Mouse (Mus musculus): Measurements from ENCODE around the gene Ube3b. TPM values are rescaled to one million over a fixed set of nuclear protein-coding genes. Genes with fewer than 3 reads are reported as not detected.

Ube3b gene
- total RNA-seq, 1 experiment from 2014 or later, result 31.7 TPM

GRCm38 (mm10) chr5:114467019-114467418 lies 86.6 kb downstream of the Ube3b start:
- ATAC-seq (ENCODE audit: extremely low read depth, insufficient number of reproducible peaks, low FRiP score, poor library complexity, severe bottlenecking), result no peak

GRCm38 (mm10) chr5:114467430-114467829 lies 87.0 kb downstream of the Ube3b start:
- no peak for ATAC-seq (ENCODE audit: extremely low read depth, insufficient number of reproducible peaks, low FRiP score, poor library complexity, severe bottlenecking)

GRCm38 (mm10) chr5:114468007-114468406 lies 87.6 kb downstream of the Ube3b start:
- ATAC-seq (ENCODE audit: extremely low read depth, insufficient number of reproducible peaks, low FRiP score, poor library complexity, severe bottlenecking), result no peak

DNA sequence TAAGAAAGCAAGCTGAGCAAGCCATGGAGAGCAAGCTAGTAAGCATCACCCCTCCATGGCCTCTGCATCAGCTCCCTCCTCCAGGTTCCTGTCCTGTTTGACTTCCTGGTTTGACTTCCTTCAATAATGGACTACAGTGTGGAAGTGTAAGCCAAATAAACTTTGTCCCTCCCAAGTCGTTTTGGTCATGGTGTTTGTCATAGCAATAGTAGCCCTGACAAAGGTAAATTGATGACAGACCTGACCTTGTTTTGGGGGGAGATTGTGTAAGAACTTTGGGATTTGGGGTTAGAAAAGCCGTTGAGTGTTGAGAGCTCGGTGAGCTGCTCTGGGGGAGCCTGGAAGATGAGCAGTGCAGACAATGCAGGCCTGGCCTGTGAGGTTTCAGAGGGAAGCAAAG lies 90.0 kb downstream of the Ube3b start:
- no peak for ATAC-seq (ENCODE audit: extremely low read depth, insufficient number of reproducible peaks, low FRiP score, poor library complexity, severe bottlenecking)

Other genes starting within 250 kb of the Ube3b start
- gene Acacb, start 234.1 kb upstream of the Ube3b start, total RNA-seq (2017), result 0.86 TPM in 1 of 2 replicates, not detected in the other
- not detected in 2 replicates for gene Foxn4, start 106.8 kb upstream of the Ube3b start, total RNA-seq (2017)
- gene Myo1h, start 91.4 kb upstream of the Ube3b start, total RNA-seq (2017), result 1.6 TPM in 2 replicates
- gene Kctd10, start 99 bp upstream of the Ube3b start, total RNA-seq (2017), result 79.2 and 88.8 TPM in 2 replicates
- gene Mmab, start 63.5 kb downstream of the Ube3b start, total RNA-seq (2017), result 5.4 and 6.3 TPM in 2 replicates
- gene Mvk, start 63.7 kb downstream of the Ube3b start, total RNA-seq (2017), result 2.0 and 2.7 TPM in 2 replicates
- gene Fam222a, start 187.4 kb downstream of the Ube3b start, total RNA-seq (2017), result 0.37 and 1.5 TPM in 2 replicates